Mouse (Mus musculus) CH12.LX (cell line): ENCODE results near the gene Apom. TPM values are rescaled to one million over a fixed set of nuclear protein-coding genes. Genes with fewer than 3 reads are reported as not detected.

Experiments
- DNase-seq: peaks from one replicate; pipeline ENCODE4 v3.0.0-alpha.2; 2013; ENCODE audit errors: extremely low read depth
- H3K27ac ChIP-seq: 2 replicates; pipeline ENCODE4 v1.5.1; 2012; ENCODE audit warnings: low read depth, mild to moderate bottlenecking, control low read depth, moderate library complexity; ENCODE audit not compliant: insufficient read depth
- H3K27me3 ChIP-seq: replicated peaks from 2 replicates; pipeline ENCODE3; 2012; ENCODE audit warnings: inconsistent platforms
- H3K36me3 ChIP-seq, 2 experiments: replicated peaks in 1 of 2; 2 replicates each; pipeline versions ENCODE3 to v1.6.1; 2012; ENCODE audit warnings: inconsistent platforms in 1 of 2, low read length in 1 of 2, mild to moderate bottlenecking in 1 of 2, mixed read lengths in 1 of 2, moderate library complexity in 1 of 2; ENCODE audit not compliant: control insufficient read depth in 1 of 2, insufficient read depth in 1 of 2
- H3K4me1 ChIP-seq, 2 experiments: 2 replicates each; pipeline ENCODE4 v1.6.1; 2012; ENCODE audit warnings: inconsistent platforms in 1 of 2, moderate library complexity in 1 of 2; ENCODE audit not compliant: insufficient read depth in 2 of 2, control insufficient read depth in 1 of 2
- H3K4me2 ChIP-seq: 2 replicates; pipeline ENCODE4 v1.6.1; 2012; ENCODE audit warnings: low read depth, mild to moderate bottlenecking, control low read depth; ENCODE audit not compliant: poor library complexity, insufficient read depth, severe bottlenecking
- H3K4me3 ChIP-seq, 3 experiments: fragments of 150-350 bp in 1 of 3; sonication (generic) in 1 of 3; replicated peaks in 1 of 3; 2 replicates each; pipeline versions ENCODE3 to v1.5.1; 2011 to 2012; ENCODE audit warnings: low read depth in 2 of 3, low read length in 2 of 3, mild to moderate bottlenecking in 2 of 3, moderate library complexity in 2 of 3, control low read depth in 1 of 3, improper control_type of control experiment in 1 of 3, inconsistent platforms in 1 of 3, mixed read lengths in 1 of 3; ENCODE audit not compliant: poor library complexity in 1 of 3
- H3K79me2 ChIP-seq: replicated peaks from 2 replicates; pipeline ENCODE4 v1.6.1; 2012; ENCODE audit warnings: mild to moderate bottlenecking, moderate library complexity; ENCODE audit not compliant: control insufficient read depth, poor library complexity, insufficient read depth, severe bottlenecking; ENCODE audit errors: extremely low read depth
- H3K9ac ChIP-seq: 2 replicates; pipeline ENCODE4 v1.6.1; 2012; ENCODE audit warnings: low read depth, mild to moderate bottlenecking, control low read depth, moderate library complexity; ENCODE audit not compliant: insufficient read depth
- H3K9me3 ChIP-seq: replicated peaks from 2 replicates; pipeline ENCODE3; 2012; ENCODE audit warnings: low read length, inconsistent platforms, mixed read lengths
- BHLHE40 ChIP-seq: IDR thresholded peaks from 2 replicates; pipeline ENCODE4 v1.6.1; 2011; ENCODE audit warnings: mild to moderate bottlenecking, low read depth, low read length, improper control_type of control experiment
- CHD1 ChIP-seq: IDR thresholded peaks from 2 replicates; pipeline ENCODE4 v1.6.1; 2012; ENCODE audit warnings: low read depth, low read length, improper control_type of control experiment, inconsistent platforms
- CTCF ChIP-seq, 2 experiments: IDR thresholded peaks in 1 of 2; conservative IDR thresholded peaks in 1 of 2; 2 replicates each; pipeline ENCODE4 v1.5.1; 2011 to 2012; ENCODE audit warnings: low read depth in 2 of 2, low read length in 2 of 2, improper control_type of control experiment in 1 of 2, inconsistent platforms in 1 of 2, mild to moderate bottlenecking in 1 of 2, moderate library complexity in 1 of 2
- E2F4 ChIP-seq: IDR thresholded peaks from 2 replicates; pipeline ENCODE4 v1.6.1; 2011; ENCODE audit warnings: low read depth, low read length, improper control_type of control experiment; ENCODE audit not compliant: insufficient replicate concordance
- ELF1 ChIP-seq: IDR thresholded peaks from 2 replicates; pipeline ENCODE4 v1.6.1; 2014; ENCODE audit warnings: low read depth, mild to moderate bottlenecking, inconsistent platforms, low read length, improper control_type of control experiment
- ETS1 ChIP-seq: conservative IDR thresholded peaks from 2 replicates; pipeline ENCODE4 v1.6.1; 2012; ENCODE audit warnings: low read depth, mild to moderate bottlenecking, inconsistent platforms, low read length, improper control_type of control experiment, moderate library complexity
- GABPA ChIP-seq: IDR thresholded peaks from 2 replicates; pipeline ENCODE4 v1.6.1; 2012; ENCODE audit warnings: low read depth, low read length, improper control_type of control experiment, inconsistent platforms; ENCODE audit not compliant: insufficient replicate concordance
- HCFC1 ChIP-seq: IDR thresholded peaks from 2 replicates; pipeline ENCODE4 v1.6.1; 2012; ENCODE audit warnings: low read depth, mild to moderate bottlenecking, inconsistent platforms, low read length, improper control_type of control experiment
- JUND ChIP-seq: conservative IDR thresholded peaks from 2 replicates; pipeline ENCODE4 v1.6.1; 2011; ENCODE audit warnings: low read depth, low read length, improper control_type of control experiment
- MAX ChIP-seq: IDR thresholded peaks from 2 replicates; pipeline ENCODE4 v1.6.1; 2011; ENCODE audit warnings: low read length, improper control_type of control experiment
- MAZ ChIP-seq: IDR thresholded peaks from 2 replicates; pipeline ENCODE4 v1.6.1; 2012; ENCODE audit warnings: low read depth, mild to moderate bottlenecking, inconsistent platforms, low read length, improper control_type of control experiment, moderate library complexity
- MXI1 ChIP-seq: IDR thresholded peaks from 2 replicates; pipeline ENCODE4 v1.6.1; 2011; ENCODE audit warnings: mild to moderate bottlenecking, low read depth, low read length, improper control_type of control experiment
- MYC ChIP-seq: IDR thresholded peaks from 2 replicates; pipeline ENCODE4 v1.6.1; 2011; ENCODE audit warnings: low read depth, mild to moderate bottlenecking, improper control_type of control experiment, low read length
- NELFE ChIP-seq: IDR thresholded peaks from 2 replicates; pipeline ENCODE4 v1.6.1; 2011; ENCODE audit warnings: low read depth, low read length, improper control_type of control experiment
- NRF1 ChIP-seq: IDR thresholded peaks from 2 replicates; pipeline ENCODE4 v1.6.1; 2014; ENCODE audit warnings: low read depth, mild to moderate bottlenecking, inconsistent platforms, low read length, improper control_type of control experiment, moderate library complexity
- POLR2A ChIP-seq: IDR thresholded peaks from 2 replicates; pipeline ENCODE4 v1.6.1; 2011; ENCODE audit warnings: low read depth, mild to moderate bottlenecking, improper control_type of control experiment, low read length
- POLR2AphosphoS2 ChIP-seq: IDR thresholded peaks from 2 replicates; pipeline ENCODE4 v1.6.1; 2011; ENCODE audit warnings: low read depth, low read length, improper control_type of control experiment
- RCOR1 ChIP-seq: conservative IDR thresholded peaks from 2 replicates; pipeline ENCODE4 v1.6.1; 2012; ENCODE audit warnings: low read depth, mild to moderate bottlenecking, inconsistent platforms, low read length, improper control_type of control experiment
- SIN3A ChIP-seq: IDR thresholded peaks from 2 replicates; pipeline ENCODE4 v1.6.1; 2012; ENCODE audit warnings: low read length, improper control_type of control experiment, inconsistent platforms
- SMC3 ChIP-seq: IDR thresholded peaks from 2 replicates; pipeline ENCODE4 v1.6.1; 2011; ENCODE audit warnings: low read depth, low read length, improper control_type of control experiment
- TBP ChIP-seq: conservative IDR thresholded peaks from 2 replicates; pipeline ENCODE4 v1.6.1; 2011; ENCODE audit warnings: low read depth, low read length, improper control_type of control experiment
- TCF12 ChIP-seq: IDR thresholded peaks from 2 replicates; pipeline ENCODE4 v1.6.1; 2014; ENCODE audit warnings: low read depth, mild to moderate bottlenecking, inconsistent platforms, low read length, improper control_type of control experiment
- UBTF ChIP-seq: IDR thresholded peaks from 2 replicates; pipeline ENCODE4 v1.6.1; 2012; ENCODE audit warnings: low read depth, mild to moderate bottlenecking, inconsistent platforms, low read length, improper control_type of control experiment, moderate library complexity
- USF2 ChIP-seq: conservative IDR thresholded peaks from 2 replicates; pipeline ENCODE4 v1.6.1; 2011; ENCODE audit warnings: low read depth, low read length, improper control_type of control experiment
- ZC3H11A ChIP-seq: IDR thresholded peaks from 2 replicates; pipeline ENCODE4 v1.6.1; 2012; ENCODE audit warnings: low read depth, mild to moderate bottlenecking, inconsistent platforms, low read length, improper control_type of control experiment
- ZKSCAN1 ChIP-seq: IDR thresholded peaks from 2 replicates; pipeline ENCODE4 v1.6.1; 2012; ENCODE audit warnings: low read depth, inconsistent platforms, low read length, improper control_type of control experiment, borderline replicate concordance
- ZMIZ1 ChIP-seq: IDR thresholded peaks from 2 replicates; pipeline ENCODE4 v1.6.1; 2012; ENCODE audit warnings: low read depth, mild to moderate bottlenecking, inconsistent platforms, low read length, improper control_type of control experiment
- ZNF384 ChIP-seq: IDR thresholded peaks from 2 replicates; pipeline ENCODE4 v1.6.1; 2012; ENCODE audit warnings: low read depth, low read length, improper control_type of control experiment, inconsistent platforms
- dilution Hi-C: fragments of 300-500 bp; cut with MboI; formaldehyde crosslinking; loops from 2 replicates; pipeline ENCODE4 v1.14.3; 2020; ENCODE audit warnings: low sequenced_read_pairs; ENCODE audit not compliant: extremely low pct_unique_long_range_greater_than_20kb, extremely low pct_ligation_motif_present
- in situ Hi-C: fragments of 300-500 bp; cut with MboI; formaldehyde crosslinking; loops from 3 replicates; pipeline ENCODE4 v1.14.3; 2019; ENCODE audit warnings: low sequenced_read_pairs, low pct_ligation_motif_present, low pct_unique_long_range_greater_than_20kb, mixed read lengths
- polyA plus RNA-seq: library from polyadenylated mRNA; unstranded; fragments of >175 nt; gene quantifications from 2 replicates; pipeline ENCODE4 v1.2.1, GENCODE M21; 2012; ENCODE audit warnings: low read depth; ENCODE audit not compliant: insufficient read length
- total RNA-seq, 2 experiments: library from RNA; depleted of rRNA; stranded (reverse); fragments of 300-350 nt in 1 of 2; fragments of >200 nt in 1 of 2; gene quantifications; 2 replicates each; pipeline ENCODE4 v1.2.3; 2012 to 2014

Gene Apom
- total and polyA plus RNA-seq, 3 experiments = 0.39 TPM; not detected in 2

DNA sequence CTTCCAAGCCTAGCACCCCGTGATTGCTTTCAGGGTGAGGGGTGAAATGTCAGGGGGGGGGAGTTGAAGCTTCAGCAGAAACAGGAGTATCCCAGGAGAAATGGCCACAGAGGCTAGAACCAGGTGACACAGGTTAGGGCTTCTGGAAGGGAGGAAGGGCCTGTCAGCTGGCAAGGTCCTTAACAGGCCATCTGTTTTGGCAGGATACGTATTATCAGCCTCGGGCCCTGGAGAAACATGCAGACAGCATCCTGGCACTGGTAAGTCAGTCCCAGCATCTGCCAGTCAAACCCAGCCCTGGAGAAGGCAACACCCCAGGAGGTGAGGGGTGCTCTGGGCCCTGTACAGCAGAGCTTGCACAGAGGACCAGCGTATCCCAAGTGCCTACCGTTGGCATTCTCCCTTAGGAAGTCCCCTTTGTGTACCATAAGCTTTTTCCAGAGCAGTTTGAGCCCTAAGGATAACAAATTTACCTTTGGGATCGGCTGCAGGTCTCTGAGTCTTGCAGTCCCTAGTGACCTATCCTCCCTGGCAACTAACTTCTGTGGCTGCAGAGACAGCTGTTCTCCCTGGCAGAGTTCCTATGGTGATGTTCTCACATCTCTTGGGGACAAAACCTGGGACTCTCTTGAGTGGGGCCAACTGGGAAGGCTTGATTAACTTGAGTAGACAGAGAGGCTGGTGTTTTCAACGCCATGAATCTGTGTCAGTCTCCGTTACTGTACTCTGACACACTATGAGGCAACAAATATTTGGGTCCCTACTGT lies 41.5 kb downstream of the Apom start:
- TF ChIP-seq HCFC1 (no peak), ETS1 (no peak), USF2 (no peak)
- Histone ChIP-seq H3K27me3 (peaks cover 17% of the 10 kb centered on the region), H3K4me1 (peaks cover 3 to 20% of the 10 kb centered on the region in 2 experiments), H3K9me3 (no peaks in the 10 kb centered on the region), H3K4me3 (no peak overlapping the region), H3K27ac (no peak overlapping the region), H3K9ac (peak overlapping the region; percentile 87), H3K36me3 (peaks cover 19 to 44% of the 10 kb centered on the region in 2 experiments), H3K79me2 (no peaks in the 10 kb centered on the region; the same call in 1 of the 2 replicates), H3K4me2 (peak overlapping the region; percentile 87)
- in situ Hi-C loops = no loop called here
- dilution Hi-C loops = no loop called here
- no peak for DNase-seq

DNA sequence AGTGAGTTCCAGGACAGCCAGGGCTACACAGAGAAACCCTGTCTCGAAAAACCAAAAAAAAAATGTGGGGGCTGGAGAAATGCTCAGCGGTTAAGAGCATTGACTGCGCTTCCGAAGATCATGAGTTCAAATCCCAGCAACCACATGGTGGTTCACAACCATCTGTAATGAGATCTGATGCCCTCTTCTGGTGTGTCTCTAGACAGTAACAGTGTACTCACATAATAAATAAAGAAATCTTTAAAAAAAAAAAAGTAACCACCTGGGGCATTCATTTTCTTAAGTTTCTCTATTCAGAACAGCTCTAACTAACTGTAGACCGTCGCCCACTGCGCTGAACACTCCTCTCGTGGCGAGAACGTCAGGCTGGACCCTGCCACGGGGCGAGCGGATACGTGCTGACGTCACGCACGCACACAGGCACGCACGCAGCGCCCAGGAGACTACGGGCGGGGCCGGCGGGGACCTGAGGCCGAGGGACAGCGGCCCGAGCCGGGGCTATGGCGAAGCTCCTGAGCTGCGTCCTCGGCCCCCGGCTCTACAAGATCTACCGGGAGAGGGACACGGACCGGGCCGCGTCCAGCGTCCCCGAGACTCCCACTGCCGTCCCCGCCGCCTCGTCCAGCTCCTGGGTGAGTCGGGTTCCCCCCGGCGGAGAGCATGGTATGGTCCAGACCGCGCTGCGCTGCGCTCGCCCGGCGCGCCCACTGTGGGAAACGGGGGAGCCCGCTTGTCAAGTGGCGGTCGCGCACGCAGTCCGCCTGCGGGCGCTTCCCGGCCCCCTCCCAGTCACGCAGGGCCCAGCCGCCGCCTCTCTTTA lies 42.8 kb downstream of the Apom start, which contains the start of gene Abhd16a:
Abhd16a (plus strand) TSS at position 439 of the 820 bp plus-strand sequence.
- H3K9me3 ChIP-seq = no peaks in the 10 kb centered on the region
- peak within 1 kb of the TSS; percentile 87 for H3K4me2 ChIP-seq
- peaks cover 17% of the 10 kb centered on the region for H3K27me3 ChIP-seq

More for the DNA sequence above, 42.8 kb downstream of the Apom start, which contains the start of gene Abhd16a:
- dilution Hi-C loops (no loop called here), in situ Hi-C loops (no loop called here)
- H3K36me3 ChIP-seq = peaks cover 13 to 34% of the 10 kb centered on the region in 2 experiments
- peak within 1 kb of the TSS; percentile 87 for H3K9ac ChIP-seq
- TF ChIP-seq ZNF384 (no peak), TBP (no peak), ETS1 (no peak), POLR2AphosphoS2 (0 out of 2 replicates have a peak, but pooled peaks have one; percentile 39), GABPA (no peak), CHD1 (peak; percentile 98), SIN3A (peak; percentile 82), ELF1 (peak; percentile 8; the same call in 1 of the 2 replicates), TCF12 (peak; percentile 68; the same call in 1 of the 2 replicates), MAX (peak; percentile 87), NRF1 (no peak; the same call in none of the 2 replicates), POLR2A (peak; percentile 85), MYC (peak; percentile 86), USF2 (no peak), JUND (no peak), HCFC1 (peak; percentile 44), BHLHE40 (peak; percentile 69), E2F4 (no peak), NELFE (peak; percentile 75), SMC3 (no peak), ZC3H11A (no peak), ZKSCAN1 (no peak), MAZ (peak; percentile 68), MXI1 (0 out of 2 replicates have a peak, but pooled peaks have one; percentile 69), UBTF (no peak), RCOR1 (no peak), ZMIZ1 (peak; percentile 59), CTCF (conservative IDR thresholded peaks at IDR 0.05 in 1 of 2, IDR thresholded peaks at IDR 0.05 in 1 of 2; ENCODE audit: low read depth in 2 of 2, low read length in 2 of 2) (peak in 1 of 2 experiments; percentile 36; a peak in 2 of 4 replicates)
- peak; percentile 91 for DNase-seq
- no peaks in the 10 kb centered on the region; the same call in 1 of the 2 replicates for H3K79me2 ChIP-seq
- peaks cover 6 to 10% of the 10 kb centered on the region in 2 experiments for H3K4me1 ChIP-seq
- peak within 1 kb of the TSS; percentile 61 to 70 (median 66) for H3K4me3 ChIP-seq
- peak within 1 kb of the TSS; percentile 33; the same call in 1 of the 2 replicates for H3K27ac ChIP-seq
